Mouse (Mus musculus): ENCODE measurements at regions not wholly inside any gene's neighbourhood (a gene's known extent, or its start where the extent isn't known, plus 50 kb on each side); places are given as distances from the start of the nearest gene placed in this dataset.
A peak's percentile ranks its signal among the peaks of the same experiment; 100 is the strongest.

DNA sequence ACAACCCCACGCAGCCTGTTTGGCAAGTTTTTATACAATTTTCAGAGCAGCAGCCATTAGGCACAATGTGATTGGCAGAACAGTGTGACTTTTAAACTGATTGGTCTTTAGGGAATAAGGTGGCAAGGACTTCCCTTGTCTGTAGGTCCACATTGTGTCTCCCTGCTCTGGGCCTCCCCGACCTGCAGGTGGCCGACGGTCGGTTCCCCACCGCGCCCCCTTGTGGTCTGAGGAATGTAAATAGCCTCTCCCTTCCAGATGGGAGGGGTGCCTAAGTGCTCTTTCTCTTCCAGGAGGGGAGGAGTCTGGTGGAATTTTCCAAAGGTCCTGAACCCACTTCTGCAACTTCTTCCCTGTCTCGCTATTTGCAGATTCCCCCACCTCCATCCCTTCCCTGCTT, 52.5 kb upstream of the Prr5 start:
- peak; percentile 58 to 63; a peak in 3 of 4 replicates for ATAC-seq (replicated peaks in 1 of 2; ENCODE audit: insufficient read depth in 1 of 2, low FRiP score in 2 of 2, low TSS enrichment in 1 of 2, low read depth in 1 of 2, poor library complexity in 2 of 2, severe bottlenecking in 2 of 2)

DNA sequence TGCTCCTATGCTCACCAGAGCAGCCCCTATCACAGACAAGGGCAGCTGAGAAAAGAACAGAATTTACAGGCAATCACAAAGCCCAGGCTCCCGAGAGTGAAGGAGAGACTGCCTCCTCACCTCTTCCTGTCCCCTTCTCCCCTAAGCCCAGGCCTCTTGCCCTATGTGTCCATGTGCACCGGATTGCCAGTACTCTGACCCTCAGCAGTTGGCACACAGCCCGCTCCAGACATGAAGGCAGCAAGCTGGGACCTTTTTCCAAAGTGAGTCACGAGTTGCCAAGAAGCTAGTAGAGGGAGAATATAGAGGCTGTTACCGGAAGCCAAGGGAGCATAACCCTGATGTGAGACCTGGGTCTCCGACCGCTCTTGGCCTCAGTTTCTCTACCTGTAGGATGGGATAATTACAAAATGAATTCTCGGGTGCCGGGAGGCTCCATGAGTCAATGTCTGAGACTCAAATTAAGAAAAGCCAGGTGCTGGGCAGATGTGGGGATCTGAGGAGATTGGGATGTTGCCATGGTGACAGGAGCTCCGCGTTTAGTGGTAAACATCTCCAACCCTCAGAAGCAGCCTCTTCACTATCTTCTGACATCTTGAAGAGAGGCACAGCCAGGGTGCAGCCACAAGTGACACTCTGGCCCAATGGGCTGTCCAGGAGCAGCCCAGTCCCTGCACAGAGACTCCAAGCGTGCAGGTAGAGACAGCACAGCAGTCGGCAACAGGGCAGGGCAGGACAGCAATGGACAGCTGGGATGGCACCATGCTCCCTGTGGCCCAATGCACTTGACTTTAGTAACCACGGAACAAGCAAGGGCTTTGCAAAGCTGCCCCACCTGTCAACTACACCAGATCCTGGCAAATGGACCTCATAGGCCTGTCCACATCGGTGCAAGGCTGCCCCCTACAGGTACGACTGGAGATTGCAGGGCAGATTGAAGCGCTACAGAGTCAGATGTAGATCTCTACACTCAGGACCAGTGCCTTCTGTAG, 55.6 kb upstream of the Prr5 start:
- peak; percentile 62 to 73 for ATAC-seq (replicated peaks in 1 of 2; ENCODE audit: insufficient read depth in 1 of 2, low FRiP score in 2 of 2, low TSS enrichment in 1 of 2, low read depth in 1 of 2, poor library complexity in 2 of 2, severe bottlenecking in 2 of 2)

DNA sequence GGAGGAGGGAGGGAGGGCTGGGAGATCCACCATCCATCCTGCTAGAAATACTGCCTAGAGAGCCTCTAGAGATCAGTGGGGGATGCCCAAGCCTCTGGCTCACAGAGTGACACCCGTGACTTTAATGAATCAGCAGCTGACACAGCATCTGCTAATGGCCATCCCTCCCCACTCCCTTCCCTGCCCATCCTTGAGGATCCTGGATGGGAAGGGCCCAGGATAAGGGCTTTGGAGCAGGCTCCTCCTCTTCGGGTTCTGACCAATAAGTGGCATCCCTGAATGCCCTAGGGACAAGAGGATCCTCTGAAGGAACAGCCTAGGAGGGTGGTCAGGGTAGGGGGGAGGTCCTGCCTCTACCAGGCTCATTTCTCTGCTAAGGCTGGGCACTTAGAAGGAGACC, 55.3 kb upstream of the Rtl6 start:
- no peak for ATAC-seq (replicated peaks in 1 of 2; ENCODE audit: insufficient read depth in 1 of 2, low FRiP score in 2 of 2, low TSS enrichment in 1 of 2, low read depth in 1 of 2, poor library complexity in 2 of 2, severe bottlenecking in 2 of 2)

DNA sequence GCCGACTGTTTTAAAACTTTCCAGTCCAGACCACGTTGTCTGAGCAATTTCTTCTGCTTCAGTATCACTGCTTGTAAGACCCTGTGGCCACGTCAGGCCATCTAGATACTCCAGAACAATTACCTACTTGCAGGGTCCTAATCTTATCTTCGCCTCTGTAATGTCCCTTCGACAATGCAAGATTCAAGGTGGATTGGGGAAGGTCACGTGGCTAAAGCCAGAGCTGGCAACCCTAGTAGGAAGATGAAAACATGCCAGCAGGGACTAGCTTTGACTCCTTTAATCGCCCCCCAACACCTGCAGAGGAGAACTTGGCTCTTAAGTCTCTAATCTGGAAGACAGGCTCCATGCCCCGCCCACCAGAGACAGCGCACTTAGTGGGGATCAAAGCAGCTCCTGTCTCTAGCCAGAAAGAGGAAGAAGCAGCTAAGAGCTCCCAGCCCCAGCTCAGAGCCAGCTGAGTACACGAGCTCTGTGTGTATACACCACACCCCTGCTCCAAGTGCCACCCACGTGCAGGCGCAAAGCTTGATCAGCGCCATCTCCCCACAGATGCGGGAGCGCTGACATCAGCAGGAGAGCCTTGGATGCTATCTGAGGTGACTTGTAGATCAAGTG, 52.3 kb upstream of the Rtl6 start:
- peak; percentile 59 to 70; a peak in 2 of 4 replicates for ATAC-seq (replicated peaks in 1 of 2; ENCODE audit: insufficient read depth in 1 of 2, low FRiP score in 2 of 2, low TSS enrichment in 1 of 2, low read depth in 1 of 2, poor library complexity in 2 of 2, severe bottlenecking in 2 of 2)

DNA sequence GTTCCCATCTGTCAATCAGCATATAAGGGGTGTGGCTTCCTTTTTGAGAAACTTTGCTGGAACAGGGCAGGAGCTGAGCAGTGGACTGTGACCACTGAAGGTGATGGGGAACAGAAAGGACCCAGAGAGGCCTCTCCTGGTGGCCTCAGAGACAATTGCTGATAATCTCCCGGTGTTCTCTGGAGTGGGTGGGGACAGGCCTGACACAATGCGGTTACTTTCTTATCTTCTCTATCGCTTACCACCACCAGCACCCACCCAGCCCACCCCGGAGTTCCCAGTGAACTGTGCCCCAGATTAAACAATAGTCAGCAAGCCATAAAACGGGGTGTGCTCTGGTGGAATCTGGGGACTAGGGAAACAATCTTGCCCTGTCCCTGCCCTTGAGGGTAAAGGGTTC, 51.4 kb upstream of the Rtl6 start:
- no peak for ATAC-seq (replicated peaks in 1 of 2; ENCODE audit: insufficient read depth in 1 of 2, low FRiP score in 2 of 2, low TSS enrichment in 1 of 2, low read depth in 1 of 2, poor library complexity in 2 of 2, severe bottlenecking in 2 of 2)

Measured in hematopoietic stem cell, adult 5-6 weeks (primary cell).